Mouse (Mus musculus) limb, embryonic 14.5 days (tissue): Measurements from ENCODE around the gene Unc13b. TPM values are rescaled to one million over a fixed set of nuclear protein-coding genes. Genes with fewer than 3 reads are reported as not detected.

Source experiments
- ATAC-seq: fragments of 200-750 bp; cut with Nextera tagmentation; 2 replicates; pipeline ENCODE4 v1.8.0; 2017; ENCODE audit warnings: low read depth, moderate number of reproducible peaks, moderate TSS enrichment; ENCODE audit not compliant: low FRiP score
- DNase-seq: peaks from one replicate; pipeline ENCODE4 v3.0.0-alpha.2; 2015; ENCODE audit warnings: low spot score
- H3K27ac ChIP-seq: fragments of 300-500 bp; sonication (generic); replicated peaks from 2 replicates; pipeline ENCODE4 v1.5.1; 2014; ENCODE audit warnings: low read depth, mild to moderate bottlenecking, low read length, moderate library complexity, mixed read lengths
- H3K27me3 ChIP-seq: fragments of 300-500 bp; sonication (generic); 2 replicates; pipeline ENCODE4 v1.6.1; 2014; ENCODE audit warnings: low read length, mixed read lengths; ENCODE audit not compliant: control insufficient read depth, insufficient read depth
- H3K36me3 ChIP-seq: fragments of 300-500 bp; sonication (generic); 2 replicates; pipeline ENCODE4 v1.6.1; 2014; ENCODE audit warnings: mild to moderate bottlenecking, low read length, moderate library complexity, mixed read lengths; ENCODE audit not compliant: control insufficient read depth, insufficient read depth
- H3K4me1 ChIP-seq: fragments of 300-500 bp; sonication (generic); 2 replicates; pipeline ENCODE4 v1.6.1; 2014; ENCODE audit warnings: antibody characterized with exemption, low read length, mixed read lengths; ENCODE audit not compliant: control insufficient read depth, insufficient read depth
- H3K4me2 ChIP-seq: fragments of 300-500 bp; sonication (generic); replicated peaks from 2 replicates; pipeline ENCODE4 v1.6.1; 2014; ENCODE audit warnings: low read depth, mild to moderate bottlenecking, low read length, moderate library complexity; ENCODE audit not compliant: severe bottlenecking
- H3K4me3 ChIP-seq: fragments of 300-500 bp; sonication (generic); replicated peaks from 2 replicates; pipeline ENCODE4 v1.5.1; 2014; ENCODE audit warnings: low read length
- H3K9ac ChIP-seq: fragments of 300-500 bp; sonication (generic); 2 replicates; pipeline ENCODE4 v1.6.1; 2014; ENCODE audit warnings: mild to moderate bottlenecking, low read depth, low read length, moderate library complexity; ENCODE audit not compliant: severe bottlenecking
- H3K9me3 ChIP-seq: fragments of 300-500 bp; sonication (generic); 2 replicates; pipeline ENCODE4 v1.6.1; 2016; ENCODE audit warnings: low read length; ENCODE audit not compliant: control insufficient read depth
- POLR2A ChIP-seq: fragments of 200-500 bp; IDR thresholded peaks from 2 replicates; pipeline ENCODE4 v1.8.0; 2012; ENCODE audit warnings: inconsistent platforms, mild to moderate bottlenecking, moderate library complexity, borderline replicate concordance; ENCODE audit not compliant: insufficient read depth, insufficient read length; ENCODE audit errors: extremely low read depth
- WGBS: fragments of 180-500 bp; shearing (Covaris S2); extraction: QIAGEN DNeasy Blood & Tissue Kit; methylation state at CpG from one replicate; pipeline ENCODE4 v1.1.7; 2014; 5-methylcytosine and 5-hydroxymethylcytosine counted together
- polyA plus RNA-seq, 2 experiments: library from polyadenylated mRNA; depleted of rRNA in 1 of 2; stranded (reverse) in 1 of 2; unstranded in 1 of 2; fragments of >200 nt; fragmentation: Nextera tagmentation in 1 of 2; extraction: Ambion mirVana in 1 of 2; gene quantifications; 2 replicates each; pipeline versions ENCODE4 v1.2.1 to v1.2.3; 2012 to 2014

Unc13b gene
- polyA plus RNA-seq, 2 experiments, result 2.5 to 7.2 TPM

DNA sequence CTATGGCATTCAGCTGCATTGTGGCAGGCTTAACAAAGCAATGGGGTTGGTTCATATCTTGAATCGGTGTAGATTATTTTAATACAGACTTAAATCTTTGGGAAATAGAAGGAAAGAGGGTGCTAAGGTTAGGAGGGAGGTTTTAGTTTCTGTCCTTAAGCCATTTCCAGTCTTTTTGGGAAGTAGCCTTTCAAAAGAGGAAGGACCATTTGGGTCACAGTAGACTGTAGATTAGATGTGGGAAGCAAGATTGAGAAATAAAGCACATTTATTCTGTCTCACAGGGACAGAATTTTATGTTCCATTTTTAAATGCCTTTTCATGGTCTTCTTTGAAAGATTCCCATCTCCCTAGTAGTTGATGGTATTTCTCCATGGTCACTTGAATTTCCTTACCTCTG is 159.2 kb downstream of the Unc13b start:
- no peak overlapping the region for H3K4me3 ChIP-seq
- no peak for ATAC-seq
- DNase-seq, result no peak
- 97% methylated on average over 1 of the region's 1 CpGs for WGBS
- no peaks in the 10 kb centered on the region for H3K36me3 ChIP-seq
- H3K27ac ChIP-seq, result no peak overlapping the region
- TF ChIP-seq POLR2A, result no peak
- no peaks in the 10 kb centered on the region for H3K27me3 ChIP-seq
- H3K4me2 ChIP-seq, result no peak overlapping the region
- H3K9ac ChIP-seq, result no peak overlapping the region
- H3K4me1 ChIP-seq, result no peaks in the 10 kb centered on the region
- no peaks in the 10 kb centered on the region for H3K9me3 ChIP-seq

DNA sequence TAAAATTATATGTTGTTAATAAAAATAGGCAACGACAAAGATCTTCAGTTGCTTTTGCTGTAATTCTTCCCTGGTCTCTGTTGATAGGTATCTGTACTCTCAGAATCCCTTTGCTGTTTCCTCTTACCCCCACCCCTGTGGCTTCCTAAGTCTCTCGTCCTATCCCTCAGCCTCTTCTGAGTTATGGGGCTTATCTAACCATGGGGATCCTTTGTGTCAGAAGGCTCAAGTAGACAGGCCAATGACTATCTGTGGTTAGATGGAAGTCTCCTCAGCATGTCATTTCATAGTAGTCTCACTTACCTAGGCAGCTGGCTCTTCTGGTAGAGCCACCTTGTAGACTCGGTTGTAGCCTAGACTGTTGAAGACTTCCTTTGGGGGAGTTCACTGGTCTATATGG is 173.1 kb downstream of the Unc13b start:
- no peak for TF ChIP-seq POLR2A
- no peaks in the 10 kb centered on the region for H3K36me3 ChIP-seq
- H3K27ac ChIP-seq, result no peak overlapping the region
- no peaks in the 10 kb centered on the region for H3K4me1 ChIP-seq
- no peaks in the 10 kb centered on the region for H3K27me3 ChIP-seq
- H3K9ac ChIP-seq, result no peak overlapping the region
- H3K9me3 ChIP-seq, result no peaks in the 10 kb centered on the region
- no peak overlapping the region for H3K4me2 ChIP-seq
- ATAC-seq (no peak), DNase-seq (no peak)
- WGBS, result 87% methylated on average over 3 of the region's 3 CpGs
- no peak overlapping the region for H3K4me3 ChIP-seq

DNA sequence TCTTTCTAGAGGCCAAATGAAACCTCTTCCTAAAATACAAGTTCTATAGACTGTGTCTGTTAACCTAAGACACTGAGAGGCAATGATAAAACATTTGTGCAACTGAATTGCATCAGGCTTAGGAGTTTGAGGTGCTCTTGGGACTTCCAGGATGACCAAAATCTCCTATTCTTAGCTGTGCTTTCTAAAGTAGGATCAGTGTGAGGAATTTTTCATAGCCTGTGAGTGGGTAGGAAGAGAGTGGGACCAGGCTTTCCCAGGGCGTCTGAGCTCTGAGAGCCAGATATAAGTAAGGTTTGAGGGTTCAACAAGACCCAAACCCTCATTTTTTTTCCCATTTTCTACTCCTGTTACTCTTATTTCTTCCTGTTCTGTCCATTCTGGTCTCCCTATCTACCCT is 174.2 kb downstream of the Unc13b start:
- no peaks in the 10 kb centered on the region for H3K9me3 ChIP-seq
- H3K9ac ChIP-seq, result no peak overlapping the region
- ATAC-seq (no peak), DNase-seq (no peak)
- 89% methylated on average over 1 of the region's 1 CpGs for WGBS
- no peaks in the 10 kb centered on the region for H3K27me3 ChIP-seq
- no peak for TF ChIP-seq POLR2A
- no peak overlapping the region for H3K27ac ChIP-seq
- no peak overlapping the region for H3K4me3 ChIP-seq
- no peak overlapping the region for H3K4me2 ChIP-seq
- H3K36me3 ChIP-seq, result no peaks in the 10 kb centered on the region
- no peaks in the 10 kb centered on the region for H3K4me1 ChIP-seq

DNA sequence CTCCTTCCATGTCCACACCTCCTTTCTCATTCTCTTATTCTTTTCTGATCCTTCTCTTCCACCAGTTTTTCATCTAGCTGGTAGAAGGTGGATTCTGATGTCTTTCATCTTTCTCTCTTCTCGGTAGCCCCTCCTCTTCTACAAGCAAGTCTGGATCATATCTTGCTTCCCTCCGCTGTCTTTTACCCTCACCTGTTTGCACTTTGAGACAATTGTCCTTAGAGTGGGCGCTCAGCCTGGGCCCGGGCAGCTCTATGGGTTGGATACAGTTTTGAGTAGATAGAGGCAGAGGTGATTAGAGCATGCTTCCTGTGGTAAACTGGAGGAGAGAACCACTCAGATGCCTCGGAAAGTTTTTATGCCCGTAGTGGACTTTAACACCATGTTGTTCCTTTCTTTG is 174.7 kb downstream of the Unc13b start:
- H3K4me3 ChIP-seq, result no peak overlapping the region
- TF ChIP-seq POLR2A, result no peak
- H3K9ac ChIP-seq, result no peak overlapping the region
- no peaks in the 10 kb centered on the region for H3K36me3 ChIP-seq
- no peak overlapping the region for H3K4me2 ChIP-seq
- ATAC-seq (no peak), DNase-seq (no peak)
- H3K4me1 ChIP-seq, result no peaks in the 10 kb centered on the region
- no peak overlapping the region for H3K27ac ChIP-seq
- no peaks in the 10 kb centered on the region for H3K9me3 ChIP-seq
- no peaks in the 10 kb centered on the region for H3K27me3 ChIP-seq
- 86% methylated on average over 6 of the region's 6 CpGs for WGBS

DNA sequence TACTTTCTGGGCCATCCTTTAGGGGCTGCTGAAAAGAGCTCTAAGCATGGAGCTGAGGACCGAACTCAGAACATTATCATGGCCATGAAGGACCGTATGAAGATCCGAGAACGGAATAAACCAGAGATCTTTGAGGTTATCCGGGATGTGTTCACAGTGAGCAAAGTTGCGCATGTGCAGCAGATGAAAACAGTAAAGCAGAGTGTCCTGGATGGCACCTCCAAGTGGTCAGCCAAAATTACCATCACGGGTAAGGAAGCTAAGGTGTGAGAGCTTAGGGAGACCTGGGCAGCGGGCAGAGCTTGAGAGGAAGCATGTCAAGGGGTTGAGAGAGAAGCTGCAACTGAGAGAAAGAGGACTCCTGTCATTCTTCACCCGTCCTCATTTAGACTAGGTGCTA is 178.1 kb downstream of the Unc13b start:
- no peaks in the 10 kb centered on the region for H3K4me1 ChIP-seq
- no peak overlapping the region for H3K4me2 ChIP-seq
- H3K27me3 ChIP-seq, result no peaks in the 10 kb centered on the region
- TF ChIP-seq POLR2A, result no peak
- DNase-seq, result no peak
- H3K4me3 ChIP-seq, result no peak overlapping the region
- H3K36me3 ChIP-seq, result no peaks in the 10 kb centered on the region
- no peak overlapping the region for H3K9ac ChIP-seq
- H3K27ac ChIP-seq, result no peak overlapping the region
- 92% methylated on average over 9 of the region's 9 CpGs for WGBS
- H3K9me3 ChIP-seq, result no peaks in the 10 kb centered on the region
- no peak for ATAC-seq

DNA sequence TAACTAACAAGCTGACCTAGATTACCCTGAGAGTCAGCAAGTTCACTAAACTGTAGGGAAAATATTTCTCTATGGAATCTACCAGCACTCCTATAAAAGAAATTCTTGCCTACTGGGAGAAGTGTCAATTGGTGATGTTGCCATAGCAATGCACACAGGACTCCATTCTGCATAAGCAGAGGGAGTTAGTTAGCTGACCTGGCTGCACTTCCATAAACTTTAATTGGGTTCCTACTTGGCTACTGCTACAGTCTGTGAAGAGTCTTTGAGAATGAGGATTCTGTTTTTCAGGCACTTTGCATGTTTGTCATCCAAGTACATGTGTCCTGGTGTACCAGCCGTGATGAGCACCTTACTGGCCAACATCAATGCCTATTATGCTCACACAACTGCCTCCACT is 182.0 kb downstream of the Unc13b start:
- Histone ChIP-seq H3K36me3 (no peaks in the 10 kb centered on the region), H3K9ac (no peak overlapping the region), H3K4me2 (no peak overlapping the region), H3K4me1 (no peaks in the 10 kb centered on the region), H3K9me3 (no peaks in the 10 kb centered on the region), H3K27me3 (no peaks in the 10 kb centered on the region), H3K4me3 (no peak overlapping the region), H3K27ac (no peak overlapping the region)
- DNase-seq (no peak), ATAC-seq (no peak)
- WGBS, result 44% methylated on average over 1 of the region's 1 CpGs
- TF ChIP-seq POLR2A, result no peak
